17 mouse cellular contexts compared by ENCODE assay signal in genomic region chr7:12887585-12887984, GRCm38 (mm10).
"Had no signal": no experiment of that assay in that cellular context is flagged by ENCODE, and none has a peak within 500 bp of the region (broad histone marks: within the 10 kb centered on the region; RNA-seq: fewer than 3 reads in every experiment).

No protein-coding gene starts in this region.

- H3K27ac ChIP-seq: kidney, postnatal 0 days; liver, embryonic 14.5 days; midbrain, embryonic 10.5 days; midbrain, embryonic 13.5 days; stomach, embryonic 15.5 days had no signal

- H3K27me3 ChIP-seq: megakaryocyte, embryonic 14.5 days; midbrain, embryonic 13.5 days; stomach, embryonic 15.5 days had no signal

- H3K4me1 ChIP-seq: stomach, embryonic 15.5 days had no signal

- H3K9me3 ChIP-seq: megakaryocyte, embryonic 14.5 days; midbrain, embryonic 10.5 days; midbrain, embryonic 13.5 days; stomach, embryonic 15.5 days had no signal

- DNase-seq: kidney, adult 2 months; kidney, postnatal 36 days; left cerebral cortex, postnatal 4 days; liver, postnatal 0 days; lung, embryonic 14.5 days; lung, postnatal 4 days; thymus, postnatal 25 days had no signal

- H3K4me3 ChIP-seq: megakaryocyte, embryonic 14.5 days; midbrain, embryonic 10.5 days; midbrain, embryonic 13.5 days; stomach, embryonic 15.5 days had no signal

- ATAC-seq: inflammation-experienced regulatory T-cells, adult 6 months; intestine, embryonic 16.5 days; liver, postnatal 0 days; lung, postnatal 0 days; midbrain, embryonic 13.5 days; midbrain, embryonic 16.5 days had no signal
